Mouse (Mus musculus): ENCODE data around the gene Cnih1.

DNA sequence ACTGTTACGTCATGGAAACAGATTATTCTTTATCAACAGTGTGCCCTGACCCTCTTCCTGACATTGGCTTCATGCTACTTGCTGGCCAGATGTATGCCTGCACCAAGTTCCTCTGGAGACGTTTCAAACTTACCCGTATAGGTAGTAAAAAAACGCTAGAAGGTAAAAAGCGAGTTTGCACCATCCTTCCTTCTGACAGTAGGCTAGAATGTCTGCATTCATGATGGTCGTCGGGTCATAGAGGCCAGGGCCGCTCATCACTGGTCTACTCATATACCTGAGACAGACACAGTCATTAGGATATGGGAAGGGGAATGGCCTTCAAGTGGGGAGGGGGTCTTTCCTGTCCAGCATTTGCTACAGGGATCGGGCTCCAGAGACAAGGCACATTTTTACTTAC is 9.5 kb downstream of the Cnih1 start:
- TF ChIP-seq GATA1 (IDR thresholded peaks at IDR 0.05; ENCODE audit: low read length): no peak
- no peak for TF ChIP-seq TAL1 (IDR thresholded peaks at IDR 0.05; ENCODE audit: low read length)

Data from erythroblast, embryonic 14.5 days (primary cell).